Mouse (Mus musculus) MEL (cell line): ENCODE measurements at regions not wholly inside any gene's neighbourhood (a gene's known extent, or its start where the extent isn't known, plus 50 kb on each side); places are given as distances from the start of the nearest gene placed in this dataset.

Source experiments
- CTCF ChIP-seq, 3 experiments: IDR thresholded peaks in 2 of 3; conservative IDR thresholded peaks in 1 of 3; 2 replicates each; pipeline ENCODE4 v1.5.1; 2011 to 2012; ENCODE audit warnings: low read length in 3 of 3, low read depth in 2 of 3, mild to moderate bottlenecking in 2 of 3, improper control_type of control experiment in 1 of 3, inconsistent platforms in 1 of 3, mixed read lengths in 1 of 3, moderate library complexity in 1 of 3; ENCODE audit not compliant: control insufficient read depth in 1 of 3, insufficient read depth in 1 of 3, poor library complexity in 1 of 3, severe bottlenecking in 1 of 3
- ZC3H11A ChIP-seq: IDR thresholded peaks from 2 replicates; pipeline ENCODE4 v1.6.1; 2012; ENCODE audit warnings: low read depth, mild to moderate bottlenecking, inconsistent platforms, low read length, improper control_type of control experiment

DNA sequence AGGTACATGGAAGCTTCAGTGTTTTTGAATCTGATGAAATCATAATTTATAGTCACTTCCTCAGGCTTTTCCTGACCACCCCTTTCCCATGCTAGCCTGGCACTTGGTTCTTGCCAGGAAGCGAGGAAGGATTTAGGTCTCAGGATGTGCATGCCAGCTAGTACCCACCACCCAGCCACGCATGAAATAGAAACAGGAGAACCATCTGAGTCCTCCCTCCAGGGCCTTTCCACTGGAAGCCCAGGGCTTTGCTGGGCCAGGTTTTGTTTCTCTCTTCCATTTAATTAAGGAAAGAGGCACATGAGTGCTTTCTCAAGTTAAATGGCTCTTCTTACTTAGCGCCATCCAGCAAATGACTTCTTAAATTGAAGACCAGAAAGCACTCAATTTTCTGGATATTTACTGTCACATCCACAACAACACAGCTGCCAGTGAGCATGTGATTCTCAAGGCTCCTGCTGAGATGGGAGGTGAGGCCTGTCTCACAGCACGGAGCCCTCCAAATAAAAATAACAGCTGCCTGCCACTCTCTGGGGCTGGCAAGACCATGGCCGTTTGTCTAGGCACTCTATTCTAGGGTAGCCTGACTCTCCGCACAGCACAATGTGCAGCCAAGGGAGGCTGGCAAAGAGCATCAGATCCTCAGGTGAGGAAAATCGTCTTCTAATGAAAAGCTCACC lies 110.4 kb upstream of the Nmnat3 start:
- no peak for TF ChIP-seq CTCF (IDR thresholded peaks at IDR 0.05 in 2 of 3, conservative IDR thresholded peaks at IDR 0.05 in 1 of 3; ENCODE audit: control insufficient read depth in 1 of 3, insufficient read depth in 1 of 3, low read depth in 2 of 3, low read length in 3 of 3, poor library complexity in 1 of 3, severe bottlenecking in 1 of 3)
- no peak for TF ChIP-seq ZC3H11A
